Mouse (Mus musculus): ENCODE results near the gene Brms1.
A peak's percentile ranks its signal among the peaks of the same experiment; 100 is the strongest.
"Not testable (repeated sequence)": the region's sequence is repeated elsewhere in the genome, so short reads cannot be mapped to it uniquely, and the experiment has no call there.

Brms1 gene

GRCm38 (mm10) chr19:5040862-5041523 is at the start of gene Brms1:
Brms1 (plus strand) TSS chr19:5041354.
- peak; percentile 86 to 89 for DNase-seq (ENCODE audit: low spot score in 2 of 2)

GRCm38 (mm10) chr19:4992371-4992770 is 48.8 kb upstream of the Brms1 start:
- no peak for DNase-seq (ENCODE audit: low spot score in 2 of 2)

- peak; percentile 38 to 67 for DNase-seq (ENCODE audit: low spot score in 2 of 2)
Observed at GRCm38 (mm10) chr19:4992904-4993303, 48.2 kb upstream of the Brms1 start.

GRCm38 (mm10) chr19:4994043-4994442 is 47.1 kb upstream of the Brms1 start:
- DNase-seq (ENCODE audit: low spot score in 2 of 2): no peak

GRCm38 (mm10) chr19:4999445-5000140 is 41.6 kb upstream of the Brms1 start:
- no peak for DNase-seq (ENCODE audit: low spot score in 2 of 2)

- DNase-seq (ENCODE audit: low spot score in 2 of 2): peak; percentile 55 to 76
Observed at GRCm38 (mm10) chr19:5001666-5002406, 39.3 kb upstream of the Brms1 start.

GRCm38 (mm10) chr19:5003644-5004043 is 37.5 kb upstream of the Brms1 start:
- not testable (repeated sequence) for DNase-seq (ENCODE audit: low spot score in 2 of 2)

GRCm38 (mm10) chr19:5004925-5005324 is 36.2 kb upstream of the Brms1 start:
- DNase-seq (ENCODE audit: low spot score in 2 of 2): no peak

GRCm38 (mm10) chr19:5013138-5013537 is 28.0 kb upstream of the Brms1 start:
- DNase-seq (ENCODE audit: low spot score in 2 of 2): no peak

- DNase-seq (ENCODE audit: low spot score in 2 of 2): no peak
Observed at GRCm38 (mm10) chr19:5014961-5015398, 26.2 kb upstream of the Brms1 start.

- no peak for DNase-seq (ENCODE audit: low spot score in 2 of 2)
Observed at GRCm38 (mm10) chr19:5016221-5016742, 24.9 kb upstream of the Brms1 start.

- peak; percentile 41 to 62 for DNase-seq (ENCODE audit: low spot score in 2 of 2)
Observed at GRCm38 (mm10) chr19:5016782-5017181, 24.4 kb upstream of the Brms1 start.

- no peak for DNase-seq (ENCODE audit: low spot score in 2 of 2)
Observed at GRCm38 (mm10) chr19:5017611-5018010, 23.5 kb upstream of the Brms1 start.

- no peak for DNase-seq (ENCODE audit: low spot score in 2 of 2)
Observed at GRCm38 (mm10) chr19:5018191-5018590, 23.0 kb upstream of the Brms1 start.

- DNase-seq (ENCODE audit: low spot score in 2 of 2): no peak
Observed at GRCm38 (mm10) chr19:5021416-5021815, 19.7 kb upstream of the Brms1 start.

- peak; percentile 86 to 93 for DNase-seq (ENCODE audit: low spot score in 2 of 2)
Observed at GRCm38 (mm10) chr19:5023621-5024479, 17.3 kb upstream of the Brms1 start, which contains the start of gene Slc29a2. Slc29a2 (plus strand) TSS chr19:5023860.

GRCm38 (mm10) chr19:5026111-5026510 is 15.0 kb upstream of the Brms1 start:
- no peak for DNase-seq (ENCODE audit: low spot score in 2 of 2)

GRCm38 (mm10) chr19:5032686-5033085 is 8.5 kb upstream of the Brms1 start:
- DNase-seq (ENCODE audit: low spot score in 2 of 2): no peak

GRCm38 (mm10) chr19:5036577-5036976 is 4.6 kb upstream of the Brms1 start:
- DNase-seq (ENCODE audit: low spot score in 2 of 2): no peak

- peak; percentile 58 to 69 for DNase-seq (ENCODE audit: low spot score in 2 of 2)
Observed at GRCm38 (mm10) chr19:5037678-5038571, 3.2 kb upstream of the Brms1 start.

All from urinary bladder, postnatal 36 days (tissue).